Mouse (Mus musculus): Measurements from ENCODE around the gene Lrfn4.

DNA sequence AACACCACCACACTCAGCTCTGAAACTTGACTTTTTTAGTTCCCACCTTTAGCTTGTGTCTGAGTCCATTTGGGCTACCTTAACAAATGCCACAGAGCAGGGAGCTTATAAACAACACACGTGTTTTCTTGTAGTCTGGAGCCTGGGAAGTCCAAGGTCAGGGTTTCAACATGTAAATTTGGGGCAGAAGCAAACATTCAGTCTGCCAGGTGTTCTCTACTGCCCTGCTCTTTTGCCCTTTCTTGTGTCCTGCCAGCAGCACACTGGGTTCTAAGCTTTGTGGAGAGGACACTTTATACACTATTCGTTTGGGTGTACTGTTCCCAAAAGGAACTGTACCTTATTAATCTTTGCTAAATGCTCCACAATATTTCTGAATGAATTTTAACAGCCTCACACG is 27.0 kb downstream of the Lrfn4 start:
- no peak for TF ChIP-seq CHD2 (IDR thresholded peaks at IDR 0.05; ENCODE audit: low read depth, low read length)
- no peak for TF ChIP-seq ZC3H11A (IDR thresholded peaks at IDR 0.05; ENCODE audit: borderline replicate concordance, low read depth, low read length)
- TF ChIP-seq MAFK (IDR thresholded peaks at IDR 0.05; ENCODE audit: insufficient read depth, low read depth, low read length): no peak
- TF ChIP-seq HCFC1 (IDR thresholded peaks at IDR 0.05; ENCODE audit: borderline replicate concordance, insufficient read depth, low read length): no peak
- no peak for TF ChIP-seq ZNF384 (IDR thresholded peaks at IDR 0.05; ENCODE audit: low read depth, low read length)
